ENCODE assay signal across 23 mouse cellular contexts in genomic region chr13:19604916-19605315, GRCm38 (mm10). TPM values are rescaled to one million over a fixed set of nuclear protein-coding genes. Genes with fewer than 3 reads are reported as not detected.
"Had no signal": no experiment of that assay in that cellular context is flagged by ENCODE, and none has a peak within 500 bp of the region (broad histone marks: within the 10 kb centered on the region; RNA-seq: fewer than 3 reads in every experiment).

No protein-coding gene starts in this region.

- H3K27me3 ChIP-seq: limb, embryonic 13.5 days; midbrain, embryonic 13.5 days; neural tube, embryonic 13.5 days had no signal

- DNase-seq: kidney, adult 18-20 months; kidney, postnatal 25 days; layer of hippocampus, adult 9-11 months; lung, adult 2 months; lung, postnatal 14 days; lung, postnatal 4 days; retina, postnatal 1 day; right cerebral cortex, postnatal 25 days; thymus, postnatal 25 days had no signal

- H3K4me3 ChIP-seq: layer of hippocampus, adult 2 months; limb, embryonic 10.5 days; limb, embryonic 13.5 days; midbrain, embryonic 10.5 days; midbrain, embryonic 13.5 days; myocyte; neural tube, embryonic 13.5 days had no signal

- H3K9me3 ChIP-seq: limb, embryonic 10.5 days; limb, embryonic 13.5 days; midbrain, embryonic 10.5 days; midbrain, embryonic 13.5 days; neural tube, embryonic 13.5 days had no signal

- H3K36me3 ChIP-seq: limb, embryonic 10.5 days; limb, embryonic 13.5 days; midbrain, embryonic 10.5 days; neural tube, embryonic 13.5 days had no signal

- H3K27ac ChIP-seq: kidney, postnatal 0 days; layer of hippocampus, adult 2 months; limb, embryonic 10.5 days; limb, embryonic 13.5 days; midbrain, embryonic 10.5 days; midbrain, embryonic 13.5 days; neural tube, embryonic 13.5 days; stomach, postnatal 0 days had no signal

- H3K4me1 ChIP-seq: limb, embryonic 10.5 days; limb, embryonic 13.5 days; midbrain, embryonic 10.5 days; midbrain, embryonic 13.5 days; neural tube, embryonic 13.5 days had no signal

- H3K9ac ChIP-seq: limb, embryonic 13.5 days; midbrain, embryonic 13.5 days; neural tube, embryonic 13.5 days had no signal

- H3K4me2 ChIP-seq: limb, embryonic 13.5 days; midbrain, embryonic 13.5 days; neural tube, embryonic 13.5 days had no signal

- ATAC-seq: inflammation-experienced regulatory T-cells, adult 6 months; intestine, embryonic 16.5 days; midbrain, embryonic 13.5 days; midbrain, embryonic 16.5 days had no signal

RNA-seq across cellular contexts. Expression of gene Epdr1, which starts 14.8 kb away (rescaled TPM):
- total RNA-seq: monocyte, adult 5-6 weeks; neutrophil, adult 5-6 weeks had no signal

RNA-seq across cellular contexts. Expression of gene Sfrp4, which starts 18.0 kb away (rescaled TPM):
- total RNA-seq: monocyte, adult 5-6 weeks; neutrophil, adult 5-6 weeks had no signal
- polyA plus RNA-seq: inflammation-experienced regulatory T-cells, adult 6 months had no signal
